Mouse (Mus musculus): ENCODE results near the gene Colgalt1. TPM values are rescaled to one million over a fixed set of nuclear protein-coding genes. Genes with fewer than 3 reads are reported as not detected.

Gene Colgalt1
- polyA plus RNA-seq, 1 experiment from 2014 or later: 25.7 TPM

DNA sequence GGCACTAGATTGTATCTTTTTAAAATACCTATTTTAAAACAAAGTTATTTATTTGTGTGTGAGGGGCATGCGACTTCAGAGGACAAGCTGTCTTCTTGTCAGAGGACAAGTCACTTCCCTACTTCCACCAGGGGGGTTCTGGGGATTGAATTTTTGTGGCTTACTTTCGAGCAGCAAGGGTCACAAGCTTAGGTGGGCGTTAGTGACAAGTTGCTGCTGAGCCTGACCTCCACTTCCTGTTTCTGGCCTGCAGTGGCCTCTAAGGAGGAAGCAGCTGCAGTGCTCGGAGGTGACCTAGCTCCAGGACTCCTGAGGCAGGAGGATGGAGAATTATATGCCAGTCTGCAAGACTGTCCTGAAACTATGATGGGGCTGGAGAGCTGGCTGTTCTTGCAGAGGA, 2.6 kb downstream of the Colgalt1 start:
- Histone ChIP-seq H3K9ac (replicated peaks) (no peak overlapping the region), H3K4me2 (ENCODE audit: low read depth, low read length) (peak overlapping the region; percentile 16), H3K4me3 (ENCODE audit: low read depth, low read length) (no peak overlapping the region), H3K36me3 (replicated peaks; ENCODE audit: insufficient read depth, low read length) (peaks cover 34% of the 10 kb centered on the region), H3K27ac (ENCODE audit: low read depth) (peak overlapping the region; percentile 53), H3K9me3 (ENCODE audit: low read length) (no peaks in the 10 kb centered on the region), H3K27me3 (ENCODE audit: insufficient read depth, low read length) (no peaks in the 10 kb centered on the region), H3K4me1 (ENCODE audit: insufficient read depth) (peaks cover 22% of the 10 kb centered on the region)
- 49% methylated on average over 4 of the region's 4 CpGs for WGBS (ENCODE audit: insufficient replicate concordance)
- TF ChIP-seq CTCF (IDR thresholded peaks at IDR 0.05; ENCODE audit: low read depth) (no peak), EP300 (IDR thresholded peaks at IDR 0.05; ENCODE audit: low read depth) (no peak)
- ATAC-seq (no peak), DNase-seq (no peak)

DNA sequence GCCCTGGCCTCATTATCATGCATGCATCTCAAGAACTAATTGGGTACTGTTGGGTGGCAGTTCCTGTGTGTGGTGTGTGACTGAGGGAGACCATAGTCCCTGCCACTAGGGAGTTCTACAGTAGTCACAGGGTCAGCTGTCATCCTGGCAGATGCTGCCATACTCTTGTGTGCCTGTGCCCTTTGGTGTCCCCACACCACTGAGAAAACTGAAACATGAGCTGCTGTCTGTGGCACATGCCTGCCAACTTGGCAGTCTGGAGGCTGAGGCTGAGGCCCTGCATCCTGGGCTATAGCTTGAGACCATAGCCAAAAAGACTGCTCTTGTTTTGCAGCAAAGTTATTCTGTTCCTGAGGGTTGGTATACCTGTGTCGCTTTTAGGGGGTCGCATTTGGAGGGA, 9.0 kb downstream of the Colgalt1 start:
- Histone ChIP-seq H3K9ac (replicated peaks) (no peak overlapping the region), H3K4me3 (ENCODE audit: low read depth, low read length) (no peak overlapping the region), H3K4me2 (ENCODE audit: low read depth, low read length) (no peak overlapping the region), H3K36me3 (replicated peaks; ENCODE audit: insufficient read depth, low read length) (peaks cover 83% of the 10 kb centered on the region), H3K27me3 (ENCODE audit: insufficient read depth, low read length) (no peaks in the 10 kb centered on the region), H3K9me3 (ENCODE audit: low read length) (peaks cover 17% of the 10 kb centered on the region), H3K27ac (ENCODE audit: low read depth) (no peak overlapping the region), H3K4me1 (ENCODE audit: insufficient read depth) (no peaks in the 10 kb centered on the region; the same call in 1 of the 2 replicates)
- TF ChIP-seq CTCF (IDR thresholded peaks at IDR 0.05; ENCODE audit: low read depth): no peak
- TF ChIP-seq EP300 (IDR thresholded peaks at IDR 0.05; ENCODE audit: low read depth): no peak
- DNase-seq (no peak), ATAC-seq (no peak)
- WGBS (ENCODE audit: insufficient replicate concordance): 93% methylated on average over 2 of the region's 2 CpGs

- Histone ChIP-seq H3K27me3 (ENCODE audit: insufficient read depth, low read length) (peaks cover 7% of the 10 kb centered on the region), H3K27ac (ENCODE audit: low read depth) (0 out of 2 replicates have a peak overlapping the region, but pooled peaks have one; percentile 39), H3K36me3 (replicated peaks; ENCODE audit: insufficient read depth, low read length) (peaks cover 48% of the 10 kb centered on the region), H3K9ac (replicated peaks) (no peak overlapping the region), H3K4me1 (ENCODE audit: insufficient read depth) (peaks cover 28% of the 10 kb centered on the region), H3K9me3 (ENCODE audit: low read length) (peaks cover 17% of the 10 kb centered on the region), H3K4me2 (ENCODE audit: low read depth, low read length) (no peak overlapping the region), H3K4me3 (ENCODE audit: low read depth, low read length) (no peak overlapping the region)
- DNase-seq (no peak), ATAC-seq (no peak)
- 57% methylated on average over 1 of the region's 1 CpGs for WGBS (ENCODE audit: insufficient replicate concordance)
- no peak for TF ChIP-seq EP300 (IDR thresholded peaks at IDR 0.05; ENCODE audit: low read depth)
- TF ChIP-seq CTCF (IDR thresholded peaks at IDR 0.05; ENCODE audit: low read depth): no peak
Observed at GRCm38 (mm10) chr8:71625088-71625487, 14.3 kb downstream of the Colgalt1 start.

DNA sequence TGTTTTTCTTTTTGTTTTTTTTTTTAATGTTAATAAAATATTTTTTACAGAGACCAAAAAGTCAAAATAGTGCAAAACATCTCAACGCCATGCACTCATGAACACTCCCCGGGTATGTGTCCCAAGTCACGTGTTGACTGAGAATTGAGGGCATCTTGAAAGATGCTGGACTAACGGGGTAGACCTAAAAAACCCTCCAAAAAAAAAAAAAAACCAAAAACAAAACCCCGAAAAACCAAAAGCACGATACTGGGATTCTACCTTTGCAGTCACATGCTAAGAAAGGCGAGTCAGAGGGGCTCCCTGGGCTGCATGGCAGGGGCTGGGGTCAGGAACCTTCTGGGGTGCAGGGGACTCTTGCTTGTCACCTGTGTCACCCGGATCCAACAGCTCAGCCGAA, 16.0 kb downstream of the Colgalt1 start:
- WGBS (ENCODE audit: insufficient replicate concordance): 75% methylated on average over 9 of the region's 9 CpGs
- TF ChIP-seq CTCF (IDR thresholded peaks at IDR 0.05; ENCODE audit: low read depth): no peak
- TF ChIP-seq EP300 (IDR thresholded peaks at IDR 0.05; ENCODE audit: low read depth): no peak

DNA sequence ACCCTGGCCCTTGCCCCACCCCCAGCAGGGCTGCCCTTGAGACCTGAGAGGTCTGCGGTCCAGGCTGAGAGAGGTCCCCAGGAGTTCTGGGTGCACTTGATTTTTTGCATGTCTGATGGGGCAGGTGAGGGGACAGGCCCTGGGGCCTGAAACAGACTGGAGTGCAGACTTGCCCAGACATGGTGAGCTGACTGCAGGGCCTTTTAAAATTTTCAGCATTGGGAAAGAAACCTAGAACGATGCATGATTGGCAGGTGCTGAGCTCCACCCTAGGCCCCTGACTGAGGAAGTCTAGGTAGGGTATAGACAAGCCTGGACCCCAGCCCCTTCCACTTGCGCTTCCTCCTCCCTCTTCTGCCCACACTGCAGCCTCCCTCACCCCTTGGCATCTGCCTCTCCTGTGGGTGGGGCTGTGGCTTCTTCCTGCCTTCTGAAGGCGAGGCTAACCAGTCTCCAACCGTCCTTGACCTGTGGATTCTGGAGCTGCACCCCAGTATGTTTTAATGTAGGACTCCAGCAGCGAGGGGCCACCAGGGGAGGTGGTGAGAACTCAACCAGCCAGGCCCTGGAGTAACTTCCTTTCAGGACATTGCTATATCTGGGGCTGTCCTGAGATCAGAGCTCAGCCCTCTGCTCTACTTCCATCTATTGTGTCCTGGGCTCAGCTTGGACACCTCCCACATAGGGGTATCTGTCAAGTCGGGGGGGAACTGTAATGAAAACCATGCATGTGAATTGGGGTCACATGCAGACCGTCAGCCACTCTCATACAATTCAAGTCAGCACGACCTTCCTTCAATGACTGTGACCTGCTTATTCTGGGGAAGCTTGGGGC, 16.7 kb downstream of the Colgalt1 start:
- Histone ChIP-seq H3K27ac (ENCODE audit: low read depth) (peak overlapping the region; percentile 64), H3K9ac (replicated peaks) (no peak overlapping the region), H3K4me1 (ENCODE audit: insufficient read depth) (peaks cover 30% of the 10 kb centered on the region), H3K36me3 (replicated peaks; ENCODE audit: insufficient read depth, low read length) (peaks cover 25% of the 10 kb centered on the region), H3K4me2 (ENCODE audit: low read depth, low read length) (peak overlapping the region; percentile 31; the same call in 1 of the 2 replicates), H3K4me3 (ENCODE audit: low read depth, low read length) (no peak overlapping the region), H3K27me3 (ENCODE audit: insufficient read depth, low read length) (peaks cover 16% of the 10 kb centered on the region), H3K9me3 (ENCODE audit: low read length) (peaks cover 11% of the 10 kb centered on the region)
- no peak for ATAC-seq
- DNase-seq: no peak
- whole genome bisulfite sequencing (ENCODE audit: insufficient replicate concordance): 27% methylated on average over 9 of the region's 9 CpGs
- TF ChIP-seq EP300 (IDR thresholded peaks at IDR 0.05; ENCODE audit: low read depth): no peak
- TF ChIP-seq CTCF (IDR thresholded peaks at IDR 0.05; ENCODE audit: low read depth): no peak

More for the DNA sequence above, 16.0 kb downstream of the Colgalt1 start:
- Histone ChIP-seq H3K4me1 (ENCODE audit: insufficient read depth) (peaks cover 30% of the 10 kb centered on the region), H3K4me2 (ENCODE audit: low read depth, low read length) (no peak overlapping the region), H3K4me3 (ENCODE audit: low read depth, low read length) (no peak overlapping the region), H3K9me3 (ENCODE audit: low read length) (peaks cover 17% of the 10 kb centered on the region), H3K27ac (ENCODE audit: low read depth) (no peak overlapping the region), H3K36me3 (replicated peaks; ENCODE audit: insufficient read depth, low read length) (peaks cover 32% of the 10 kb centered on the region), H3K27me3 (ENCODE audit: insufficient read depth, low read length) (peaks cover 16% of the 10 kb centered on the region), H3K9ac (replicated peaks) (no peak overlapping the region)
- DNase-seq: no peak
- no peak for ATAC-seq

- TF ChIP-seq CTCF (IDR thresholded peaks at IDR 0.05; ENCODE audit: low read depth) (no peak), EP300 (IDR thresholded peaks at IDR 0.05; ENCODE audit: low read depth) (no peak)
- Histone ChIP-seq H3K27me3 (ENCODE audit: insufficient read depth, low read length) (peaks cover 22% of the 10 kb centered on the region), H3K4me1 (ENCODE audit: insufficient read depth) (peaks cover 30% of the 10 kb centered on the region), H3K4me3 (ENCODE audit: low read depth, low read length) (peak overlapping the region; percentile 51), H3K9ac (replicated peaks) (peak overlapping the region; percentile 59), H3K27ac (ENCODE audit: low read depth) (peak overlapping the region; percentile 53; the same call in 1 of the 2 replicates), H3K4me2 (ENCODE audit: low read depth, low read length) (peak overlapping the region; percentile 87), H3K9me3 (ENCODE audit: low read length) (peaks cover 3% of the 10 kb centered on the region; the same call in 1 of the 2 replicates), H3K36me3 (replicated peaks; ENCODE audit: insufficient read depth, low read length) (peaks cover 14% of the 10 kb centered on the region)
- DNase-seq (no peak), ATAC-seq (no peak)
- WGBS (ENCODE audit: insufficient replicate concordance): 5% methylated on average over 16 of the region's 16 CpGs
Observed at GRCm38 (mm10) chr8:71628396-71629095, 17.7 kb downstream of the Colgalt1 start.
